Mouse (Mus musculus) induced T-regulatory cell, adult 2 months (primary cell): Measurements from ENCODE around the gene Irak4.
A peak's percentile ranks its signal among the peaks of the same experiment; 100 is the strongest.

Experiments used
- DNase-seq: peaks from one replicate; pipeline ENCODE4 v3.0.0-alpha.2; 2012; ENCODE audit warnings: low read depth

Irak4 gene

DNA sequence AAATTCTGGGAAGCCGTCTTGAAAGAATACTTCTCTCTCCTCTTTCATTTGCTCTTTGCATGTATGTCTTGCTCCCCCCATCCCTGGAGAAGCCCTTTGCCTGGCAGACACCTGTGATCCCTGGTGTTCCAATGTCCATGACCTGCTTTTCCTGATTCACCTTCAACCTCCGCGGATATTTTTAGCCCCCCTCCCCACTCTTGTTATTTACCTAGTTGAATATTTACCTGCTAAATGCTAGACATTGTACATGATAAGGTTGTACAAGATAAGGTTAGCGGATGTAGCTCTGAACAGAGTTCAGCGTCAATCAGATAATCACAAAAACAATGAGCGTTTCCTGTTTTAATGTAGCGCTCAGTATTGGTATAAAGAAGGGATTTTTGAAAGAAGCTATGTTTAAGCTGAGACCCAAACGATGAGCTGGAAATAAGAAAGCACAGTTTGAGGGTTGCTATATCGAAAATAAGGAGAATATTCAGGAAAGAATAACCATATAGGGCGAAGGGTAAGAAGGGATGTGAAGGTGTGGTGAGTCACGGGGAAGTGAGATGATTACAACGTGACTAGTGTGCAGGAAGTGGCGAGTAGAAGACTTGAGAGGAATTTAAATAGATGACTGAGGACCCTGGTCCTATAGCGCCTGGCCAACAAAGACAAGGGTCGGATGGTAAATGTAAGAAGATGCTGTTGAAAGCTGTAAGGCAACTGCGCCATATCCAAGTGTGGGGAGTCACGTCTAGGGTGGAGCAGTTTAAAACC lies 15.6 kb downstream of the Irak4 start:
- peak; percentile 23 for DNase-seq

DNA sequence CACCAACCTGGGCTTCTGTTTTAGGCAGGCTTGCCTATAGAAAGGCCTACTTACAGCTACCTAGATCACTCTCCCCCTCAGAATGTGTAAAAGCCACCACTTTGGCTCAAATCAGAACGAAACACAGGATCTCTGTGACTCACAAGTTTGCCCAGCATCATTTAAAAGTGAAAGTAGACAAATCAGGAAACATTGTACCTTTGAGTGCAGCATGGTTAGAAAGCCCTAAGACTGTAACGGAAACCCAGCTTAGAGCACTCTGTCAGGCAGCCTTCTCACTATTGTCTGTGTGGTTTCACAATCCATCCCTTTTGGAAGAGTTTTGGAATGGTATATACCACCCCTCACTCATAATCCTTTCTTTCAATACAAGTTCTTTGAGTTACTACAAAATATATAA lies 21.5 kb downstream of the Irak4 start:
- DNase-seq, result peak; percentile 60

DNA sequence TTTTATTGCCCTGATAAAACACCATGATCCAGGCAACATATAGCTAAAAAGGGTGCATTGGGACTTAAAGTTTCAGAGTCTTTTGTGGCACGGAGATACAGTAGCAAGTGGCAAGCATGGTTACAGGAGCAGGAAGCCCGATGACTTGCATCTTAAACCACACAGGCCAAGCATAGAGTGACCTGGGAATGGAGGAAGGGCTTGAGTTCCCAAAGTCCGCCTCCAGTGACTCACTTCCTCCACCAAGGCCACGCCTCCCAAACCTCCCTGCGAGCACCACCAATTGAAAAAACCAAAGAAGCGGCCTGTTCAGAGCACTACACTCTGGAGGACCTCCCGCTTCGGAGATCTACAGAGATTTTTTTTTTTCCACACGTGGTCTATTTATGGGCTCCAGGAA lies 22.4 kb downstream of the Irak4 start:
- DNase-seq, result peak; percentile 63

DNA sequence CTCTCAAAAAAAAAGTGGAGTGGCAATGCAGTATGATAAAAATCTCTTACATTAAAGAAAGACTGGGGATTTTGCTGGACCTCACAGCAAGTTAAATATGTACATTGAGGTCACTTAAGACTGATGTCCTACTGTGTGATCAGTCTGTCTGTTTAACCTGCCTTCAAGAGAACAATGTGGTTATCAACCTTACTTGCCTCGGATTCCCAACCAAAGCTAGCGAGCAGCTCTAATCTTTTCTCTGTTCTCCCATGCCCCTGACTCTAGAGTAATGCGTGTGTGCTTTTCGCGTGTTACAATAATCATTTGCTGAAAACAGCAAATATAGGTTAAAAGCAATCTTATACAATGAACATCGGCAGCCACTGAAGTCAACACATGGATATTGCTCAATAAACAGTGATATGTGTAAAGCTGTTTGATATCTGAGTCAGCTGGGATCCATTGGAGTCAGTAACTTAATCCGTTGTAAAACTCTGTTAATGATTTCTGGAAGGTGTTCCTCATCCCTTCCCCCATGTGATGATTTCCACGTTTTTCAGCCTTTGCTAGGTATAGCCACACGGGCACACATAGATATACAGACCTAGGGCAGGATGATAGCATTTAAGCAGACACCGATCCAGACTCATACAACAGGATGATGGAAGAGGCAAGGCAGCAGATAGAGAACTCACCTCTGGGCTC lies 25.2 kb downstream of the Irak4 start:
- DNase-seq, result no peak

DNA sequence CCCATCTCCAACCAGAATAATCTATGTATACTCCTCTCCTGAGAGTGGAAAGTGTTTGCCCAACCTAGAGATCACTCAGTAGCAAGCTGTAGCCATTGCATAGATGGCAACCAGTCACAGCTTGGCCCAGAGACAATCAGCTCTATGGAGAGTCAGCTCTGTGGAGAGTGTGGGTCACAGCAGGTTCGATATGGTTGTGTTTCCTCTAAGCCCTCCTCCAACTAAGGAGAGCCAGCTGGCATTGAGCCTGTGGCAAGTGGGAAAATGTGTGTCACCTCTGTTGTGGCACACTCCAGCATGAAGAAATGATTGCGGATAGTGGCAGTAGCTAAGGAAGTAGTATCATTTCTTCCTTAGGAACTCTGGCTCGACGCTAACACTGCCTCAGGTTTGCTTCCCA lies 28.1 kb downstream of the Irak4 start:
- DNase-seq, result no peak

- no peak for DNase-seq
These were observed 29.3 kb downstream of the Irak4 start for GRCm38 (mm10) chr15:94572746-94573145.

GRCm38 (mm10) chr15:94574566-94575268 lies 31.3 kb downstream of the Irak4 start:
- no peak for DNase-seq

GRCm38 (mm10) chr15:94582000-94582593 lies 38.7 kb downstream of the Irak4 start:
- DNase-seq, result no peak

GRCm38 (mm10) chr15:94583153-94583552 lies 39.7 kb downstream of the Irak4 start:
- DNase-seq, result no peak

DNA sequence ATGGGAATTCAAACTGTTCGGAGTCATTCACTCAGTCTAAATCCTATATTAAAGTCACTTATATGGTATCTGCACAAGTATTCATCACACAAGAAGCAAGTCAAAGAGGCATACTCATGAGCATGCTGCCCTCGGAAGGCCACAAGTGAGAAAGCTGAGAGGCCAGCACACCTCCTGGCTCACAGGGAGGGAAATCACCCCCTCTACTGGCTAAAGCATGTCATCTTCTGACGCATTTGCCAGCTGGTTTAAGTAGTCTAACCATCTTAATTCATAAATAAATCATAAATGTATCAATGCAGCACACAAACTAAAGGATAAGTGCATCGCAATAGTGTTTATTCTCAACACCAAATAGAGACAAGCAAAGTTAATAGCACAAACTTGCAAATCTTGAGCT lies 41.3 kb downstream of the Irak4 start:
- peak; percentile 20 for DNase-seq

DNA sequence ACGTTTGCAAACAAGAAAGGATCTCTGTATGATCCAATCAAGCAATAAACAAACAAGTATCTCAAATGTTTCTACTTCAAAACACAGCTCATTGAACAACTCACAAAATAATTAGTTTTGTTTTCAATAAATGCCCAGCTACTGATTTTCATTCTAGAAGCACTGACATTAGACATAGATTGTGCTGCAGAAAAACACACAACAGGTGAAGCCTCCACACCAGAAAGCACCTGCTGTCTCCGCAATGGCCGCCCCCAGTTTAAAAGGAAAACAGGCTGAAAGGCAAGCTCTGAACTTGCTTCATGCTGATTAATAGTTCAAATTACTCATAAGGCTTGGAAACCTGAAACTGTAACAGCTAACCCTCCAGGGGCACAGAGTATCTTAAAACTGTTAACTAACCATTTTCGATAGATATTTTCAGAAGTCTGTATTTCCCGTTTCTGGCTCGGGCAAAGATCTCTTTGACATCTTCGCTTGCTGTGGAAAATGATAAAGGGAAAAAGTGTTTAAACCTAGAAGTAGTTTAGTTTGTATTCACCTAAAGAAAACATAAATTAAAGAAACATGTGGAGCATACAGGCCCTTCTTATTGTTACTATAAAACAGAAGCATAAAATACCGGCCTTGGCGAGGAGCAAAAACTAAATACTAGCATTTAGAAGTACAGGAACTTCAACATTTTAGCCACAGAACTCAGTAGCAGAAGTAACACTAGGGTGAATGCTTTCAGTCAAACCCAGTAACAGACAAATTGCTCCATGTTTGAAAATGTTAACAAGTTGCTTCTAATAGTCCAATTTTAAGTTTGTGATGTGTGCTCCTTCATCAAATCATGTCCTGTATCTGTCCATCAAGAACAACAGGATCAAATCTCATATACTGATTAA lies 44.6 kb downstream of the Irak4 start:
- DNase-seq, result peak; percentile 26

- DNase-seq, result peak; percentile 99
These were observed 46.0 kb downstream of the Irak4 start, which contains the start of gene Twf1 for GRCm38 (mm10) chr15:94589219-94590075. Twf1 (minus strand) TSS chr15:94589889.

GRCm38 (mm10) chr15:94590083-94590482 lies 46.6 kb downstream of the Irak4 start:
- DNase-seq, result no peak

GRCm38 (mm10) chr15:94591356-94591755 lies 47.9 kb downstream of the Irak4 start:
- no peak for DNase-seq

DNA sequence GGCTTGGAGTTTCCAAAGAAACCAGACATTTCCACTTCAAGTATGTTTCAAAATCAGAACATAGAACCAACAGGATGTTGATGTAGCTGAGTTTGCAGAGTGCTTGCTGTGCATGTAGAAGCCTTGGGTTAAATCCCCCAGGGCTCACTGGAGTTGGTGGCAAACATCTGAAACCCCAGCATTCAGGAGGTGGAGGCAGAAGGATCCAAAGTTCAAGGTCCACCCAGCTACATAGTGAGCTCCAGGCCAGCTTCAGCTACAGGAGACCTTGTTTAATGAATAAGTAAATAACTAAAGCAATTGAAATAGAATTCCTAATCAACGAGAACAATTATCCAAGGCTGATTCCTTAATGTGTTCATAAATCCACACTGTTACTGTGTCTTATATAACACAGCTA lies 50.1 kb downstream of the Irak4 start:
- DNase-seq, result no peak

DNA sequence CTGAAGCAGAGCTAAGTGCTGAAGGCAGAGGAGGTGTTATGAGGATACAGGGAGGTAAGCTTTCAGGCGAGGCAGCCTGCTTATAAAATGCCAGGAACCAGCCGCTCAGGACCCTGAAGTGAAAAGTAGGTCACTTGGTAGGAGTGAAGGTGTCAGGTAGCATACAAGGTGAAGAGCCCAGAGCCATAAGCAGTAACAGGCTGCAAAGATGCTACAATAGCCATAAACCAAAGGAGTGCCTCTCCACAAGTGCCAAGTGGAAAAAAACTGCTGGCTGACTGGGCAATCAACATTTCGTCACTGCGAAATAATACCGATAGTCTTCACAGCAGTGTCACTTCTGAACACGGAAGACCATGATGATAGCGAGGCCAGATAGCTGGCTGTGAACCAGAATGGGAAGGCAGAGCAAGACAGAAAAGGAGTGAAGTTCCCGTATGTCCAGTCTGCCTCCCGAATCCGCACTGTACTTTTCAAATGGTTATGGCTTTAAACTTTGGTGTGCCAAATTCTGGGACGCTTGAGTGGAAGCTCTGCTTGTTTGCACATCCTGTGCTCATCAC lies 56.8 kb downstream of the Irak4 start:
- no peak for DNase-seq

DNA sequence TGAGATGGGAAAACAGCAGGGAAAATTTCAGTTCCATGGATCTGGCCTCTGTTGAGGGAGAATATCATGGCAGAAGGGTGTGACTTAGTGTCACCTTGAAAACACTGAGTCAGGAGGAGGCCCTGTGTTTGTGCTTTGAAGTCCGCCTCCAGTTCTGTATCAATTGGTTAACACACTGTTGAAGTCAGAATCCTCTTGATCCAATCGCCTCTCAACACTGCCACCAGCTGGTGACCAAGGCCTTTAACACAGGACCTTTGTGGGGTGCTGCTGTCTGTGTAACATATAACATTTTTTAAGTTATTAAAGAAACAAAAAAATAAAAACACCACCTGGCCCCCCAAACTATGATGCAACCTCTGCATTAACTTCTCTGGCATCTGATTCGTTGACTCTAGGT lies 57.9 kb downstream of the Irak4 start:
- peak; percentile 74 for DNase-seq

DNA sequence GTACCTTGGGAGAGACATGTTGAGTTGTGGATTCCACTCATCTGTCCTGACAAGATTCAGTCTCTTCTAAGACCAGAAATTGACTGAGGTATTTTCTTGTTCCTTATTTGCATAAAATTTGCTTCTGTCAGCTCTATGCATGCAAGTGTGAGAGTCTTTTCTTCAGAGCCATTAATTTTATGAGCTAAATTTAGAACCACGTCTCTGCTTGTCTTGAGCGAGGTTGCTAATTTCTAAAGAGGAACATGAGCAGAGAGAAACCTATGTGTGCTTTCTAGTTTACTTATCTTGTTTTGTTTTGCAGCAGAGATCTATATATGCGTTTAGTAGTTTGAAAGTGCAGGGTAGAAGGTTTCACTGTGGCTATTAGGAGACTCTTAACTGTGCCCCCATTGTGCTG lies 59.0 kb downstream of the Irak4 start:
- DNase-seq, result no peak

GRCm38 (mm10) chr15:94607768-94608167 lies 64.3 kb downstream of the Irak4 start:
- no peak for DNase-seq

DNA sequence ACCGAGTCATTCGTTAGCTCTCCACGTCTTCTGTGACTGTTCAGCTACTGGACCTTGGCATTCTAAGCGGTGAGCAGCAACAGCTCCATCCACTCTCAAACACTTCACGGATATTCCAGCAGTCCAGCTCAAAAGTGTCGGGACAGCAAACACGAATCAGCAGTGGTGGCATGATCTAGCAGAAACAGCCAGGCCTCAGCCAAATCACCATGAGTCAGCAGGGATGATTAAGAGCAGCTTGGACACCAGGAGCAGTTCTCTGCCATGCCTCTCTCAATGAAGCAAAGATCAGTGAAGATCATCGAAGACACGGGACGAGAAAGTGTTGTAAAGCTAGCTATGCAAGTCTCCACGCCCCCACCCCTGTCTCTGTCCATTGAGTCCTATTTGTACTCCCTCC lies 72.6 kb downstream of the Irak4 start:
- DNase-seq, result no peak
